In genomic region chr13:51753802-51754444, GRCm38 (mm10) we compare ENCODE assay signal across 10 mouse cellular contexts. TPM values are rescaled to one million over a fixed set of nuclear protein-coding genes. Genes with fewer than 3 reads are reported as not detected.
DNase-seq lines count a peak whose midpoint lies in the region; ATAC-seq and TF ChIP-seq lines count a peak whose summit lies in the region.
"Had no signal": no experiment of that assay in that cellular context is flagged by ENCODE, and none has a peak within 500 bp of the region (broad histone marks: within the 10 kb centered on the region; RNA-seq: fewer than 3 reads in every experiment).

No protein-coding gene starts in this region.

- no peak for ATAC-seq in heart, embryonic 13.5 days (ENCODE audit: extremely low read depth, insufficient number of reproducible peaks, low FRiP score, low TSS enrichment)
- ATAC-seq in CD4-positive, CD25-positive, alpha-beta regulatory T cell, adult 4 months, result peak; percentile 65

- TF ChIP-seq POLR2A in olfactory bulb, adult 2 months (IDR thresholded peaks at IDR 0.05; ENCODE audit: insufficient read depth, low read depth, low read length), result no peak

- TF ChIP-seq CTCF in olfactory bulb, adult 2 months (IDR thresholded peaks at IDR 0.05; ENCODE audit: insufficient read depth, low read depth, low read length), result no peak

- H3K9me3 ChIP-seq in heart, embryonic 13.5 days, result no peaks in the 10 kb centered on the region
- no peaks in the 10 kb centered on the region for H3K9me3 ChIP-seq in hindbrain, embryonic 10.5 days

- 82% methylated on average over 5 of the region's 5 CpGs for WGBS in heart, embryonic 13.5 days
- WGBS in hindbrain, embryonic 10.5 days, result 42% methylated on average over 5 of the region's 5 CpGs
- 66% methylated on average over 5 of the region's 5 CpGs for WGBS in olfactory bulb, adult 2 months

- no peaks in the 10 kb centered on the region for H3K27me3 ChIP-seq in heart, embryonic 13.5 days (replicated peaks)
- no peaks in the 10 kb centered on the region for H3K27me3 ChIP-seq in hindbrain, embryonic 10.5 days (ENCODE audit: insufficient read depth, poor library complexity, severe bottlenecking)

- H3K27ac ChIP-seq in heart, embryonic 13.5 days (replicated peaks), result no peak overlapping the region
- peak overlapping the region; percentile 78 for H3K27ac ChIP-seq in hindbrain, embryonic 10.5 days
- 0 out of 2 replicates have a peak overlapping the region, but pooled peaks have one; percentile 43 for H3K27ac ChIP-seq in olfactory bulb, adult 2 months (ENCODE audit: insufficient read depth, low read depth, low read length)
- H3K27ac ChIP-seq: macrophage had no signal

- H3K4me1 ChIP-seq in heart, embryonic 13.5 days, result peaks cover 94% of the 10 kb centered on the region
- peaks cover 73% of the 10 kb centered on the region for H3K4me1 ChIP-seq in hindbrain, embryonic 10.5 days (replicated peaks)
- H3K4me1 ChIP-seq in olfactory bulb, adult 2 months (ENCODE audit: control insufficient read depth, insufficient read depth, low read length), result peaks cover 74% of the 10 kb centered on the region

- H3K9ac ChIP-seq in heart, embryonic 13.5 days, result peak overlapping the region; percentile 50; the same call in 1 of the 2 replicates

- H3K4me3 ChIP-seq in heart, embryonic 13.5 days, result no peak overlapping the region
- H3K4me3 ChIP-seq in hindbrain, embryonic 10.5 days, result no peak overlapping the region
- H3K4me3 ChIP-seq in olfactory bulb, adult 2 months (ENCODE audit: insufficient read depth, low read depth, low read length), result no peak overlapping the region

- H3K36me3 ChIP-seq in heart, embryonic 13.5 days, result no peaks in the 10 kb centered on the region
- no peaks in the 10 kb centered on the region for H3K36me3 ChIP-seq in hindbrain, embryonic 10.5 days

- H3K4me2 ChIP-seq in heart, embryonic 13.5 days, result no peak overlapping the region

- DNase-seq in heart, postnatal 36 days, result no peak
- no peak for DNase-seq in hindbrain, embryonic 10.5 days (ENCODE audit: low spot score)
- no peak for DNase-seq in frontal cortex, postnatal 10 days (ENCODE audit: low spot score in 2 of 2)
- DNase-seq in layer of hippocampus, adult 9-11 months, result no peak
- no peak for DNase-seq in embryo, embryonic 11 days
- DNase-seq: cerebellum, postnatal 14 days had no signal

- intact Hi-C loops in heart, postnatal 36 days (cut with DNase I), result no loop called here

RNA-seq across cellular contexts. Expression of gene Sema4d, which starts 39.6 kb away (rescaled TPM):
- polyA plus RNA-seq in heart, embryonic 13.5 days (2015; fragmentation: Nextera tagmentation; extraction: Ambion mirVana), result 13.0 and 13.9 TPM in 2 replicates
- total RNA-seq in heart, postnatal 36 days (2021), result 10 to 100 TPM; 69.8 to 77.5 TPM
- polyA plus RNA-seq in CD4-positive, CD25-positive, alpha-beta regulatory T cell, adult 4 months (2017; shearing (Covaris generic)), result 100 to 1,000 TPM; 122 to 152 TPM
- 5.9 and 7.5 TPM in 2 replicates for polyA plus RNA-seq in hindbrain, embryonic 10.5 days (2016; fragmentation: Nextera tagmentation; extraction: Ambion mirVana)
- 104 TPM in 1 of 2 replicates, not detected in the other for polyA plus RNA-seq in olfactory bulb, adult 2 months (2012; ENCODE audit: insufficient read depth, insufficient read length, low replicate concordance, missing spikeins)
